Mouse (Mus musculus) cerebellum, adult 2 months (tissue): ENCODE results near the gene Podnl1.

Experiments used
- CTCF ChIP-seq: fragments of 200-500 bp; IDR thresholded peaks from 2 replicates; pipeline ENCODE4 v1.5.1; 2011; ENCODE audit warnings: low read depth, mild to moderate bottlenecking, control low read depth, low read length, moderate library complexity, borderline replicate concordance; ENCODE audit not compliant: insufficient read depth
- POLR2A ChIP-seq: fragments of 200-500 bp; IDR thresholded peaks from 2 replicates; pipeline ENCODE4 v1.6.1; 2011; ENCODE audit warnings: low read length, control low read depth, borderline replicate concordance; ENCODE audit not compliant: insufficient read depth

- TF ChIP-seq CTCF (no peak), POLR2A (no peak)
Measured at GRCm38 (mm10) chr8:84098376-84098775, 27.4 kb upstream of the Podnl1 start.
